Mouse (Mus musculus): ENCODE data around the gene Zfp94.
"Not testable (repeated sequence)": the region's sequence is repeated elsewhere in the genome, so short reads cannot be mapped to it uniquely, and the experiment has no call there.

The Zfp94 gene

GRCm38 (mm10) chr7:24315726-24316566, 520 bp downstream of the Zfp94 start:
- no peak for DNase-seq

DNA sequence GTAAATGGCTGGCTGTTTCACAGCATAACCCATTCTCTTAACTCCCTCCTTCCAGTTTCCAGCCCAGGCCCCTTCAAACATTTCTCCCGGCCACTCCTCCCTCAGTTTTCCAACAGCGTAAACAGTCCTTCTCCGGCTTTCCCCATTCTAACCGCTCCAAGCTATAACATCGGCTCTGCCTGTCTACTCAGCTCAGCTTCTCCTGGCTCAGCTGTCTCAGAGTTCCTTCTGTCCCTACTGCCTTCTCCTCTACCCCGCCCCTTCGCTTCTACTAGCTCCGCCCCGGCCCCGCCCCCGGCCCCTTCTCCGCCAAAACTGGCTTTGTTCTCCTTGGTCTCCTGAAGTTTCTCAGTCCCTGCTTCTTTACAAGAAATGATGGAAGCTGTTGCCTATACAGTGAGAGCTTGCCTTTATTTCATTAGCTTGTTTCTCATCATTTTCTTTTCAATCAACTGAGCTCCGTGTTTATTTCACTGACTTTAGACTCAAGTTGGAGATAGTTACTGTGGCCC, 15.6 kb downstream of the Zfp94 start, which contains the start of gene Zfp61:
Gene Zfp61, minus strand, starts transcription at position 462 of the 512 bp plus-strand sequence.
- DNase-seq, result peak; percentile 51

- no peak for DNase-seq
These were observed 16.5 kb downstream of the Zfp94 start for GRCm38 (mm10) chr7:24299823-24300481.

- peak; percentile 61 for DNase-seq
These were observed 17.3 kb downstream of the Zfp94 start for GRCm38 (mm10) chr7:24298973-24299708.

DNA sequence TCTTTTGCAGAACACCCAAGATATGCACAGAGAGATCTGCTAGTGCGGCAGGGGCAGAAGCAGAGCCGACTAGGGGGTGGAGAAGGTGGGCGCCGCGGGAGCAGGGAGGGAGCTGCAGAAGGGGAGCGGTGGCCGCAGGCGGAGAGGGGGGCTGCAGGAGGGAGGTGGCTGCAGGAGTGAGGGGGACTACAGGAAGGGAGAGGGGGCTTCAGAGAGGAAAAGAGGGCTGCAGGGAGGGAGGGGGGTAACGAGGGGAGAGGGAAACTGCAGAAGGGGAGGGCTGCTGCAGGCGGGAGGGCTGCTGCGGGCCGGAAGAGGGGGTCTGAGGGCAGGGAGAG, 17.9 kb downstream of the Zfp94 start:
- no peak for DNase-seq

- DNase-seq, result no peak
These were observed 18.9 kb downstream of the Zfp94 start for GRCm38 (mm10) chr7:24297361-24298095.

DNA sequence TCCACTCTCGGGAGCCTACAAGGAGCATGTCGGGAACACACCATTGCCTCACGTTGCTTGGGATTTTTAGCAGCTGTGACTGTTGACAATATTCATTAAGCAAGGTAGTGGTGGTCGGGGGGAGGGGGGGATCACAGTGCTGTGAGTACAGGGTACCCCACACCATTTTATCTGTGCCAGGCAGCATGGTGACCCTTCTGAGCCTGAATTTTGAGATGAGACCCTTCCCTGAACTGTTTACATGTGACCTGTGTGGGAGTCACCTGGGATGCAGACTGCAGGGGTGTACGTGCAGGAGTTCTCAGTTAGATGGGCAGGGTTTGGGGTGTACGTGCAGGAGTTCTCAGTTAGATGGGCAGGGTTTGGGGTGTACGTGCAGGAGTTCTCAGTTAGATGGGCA, 20.1 kb downstream of the Zfp94 start:
- DNase-seq, result no peak

DNA sequence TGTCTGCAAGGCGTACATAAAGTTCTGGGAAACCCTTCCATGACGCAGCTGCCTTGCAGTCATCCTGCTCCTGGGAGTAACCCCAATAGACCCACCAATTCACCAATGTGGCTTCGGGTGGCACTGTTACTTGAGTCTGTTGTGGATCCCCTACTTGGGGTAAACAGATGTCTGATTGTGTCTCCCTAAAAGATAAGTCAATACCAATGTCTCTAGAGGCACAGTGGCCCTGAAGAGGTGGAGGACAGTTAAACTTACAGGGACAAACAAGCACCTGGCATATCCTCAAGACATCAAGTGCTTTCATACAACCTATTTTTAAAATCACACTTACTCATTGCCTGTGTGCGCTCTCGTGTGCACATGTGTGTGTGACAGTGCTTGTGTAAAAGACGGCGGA, 21.1 kb downstream of the Zfp94 start:
- DNase-seq, result no peak

DNA sequence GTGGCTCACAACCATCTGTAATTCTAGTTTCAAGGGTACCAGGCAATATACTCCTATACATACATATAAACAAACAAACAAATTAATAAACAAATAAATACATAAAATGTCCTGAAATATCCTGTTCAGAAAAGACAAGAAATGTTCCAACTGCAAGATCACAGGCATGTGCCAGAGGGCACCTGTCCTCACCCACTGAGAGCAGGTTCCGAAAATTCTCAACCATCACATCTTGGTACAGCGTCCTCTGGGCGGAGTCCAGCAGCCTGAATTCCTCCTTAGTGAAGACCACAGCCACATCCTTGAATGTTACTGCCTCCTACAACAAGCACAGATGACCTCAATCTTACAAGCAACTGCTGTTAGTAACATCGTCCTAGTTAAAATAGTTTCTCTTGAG, 21.7 kb downstream of the Zfp94 start:
- no peak for DNase-seq

DNA sequence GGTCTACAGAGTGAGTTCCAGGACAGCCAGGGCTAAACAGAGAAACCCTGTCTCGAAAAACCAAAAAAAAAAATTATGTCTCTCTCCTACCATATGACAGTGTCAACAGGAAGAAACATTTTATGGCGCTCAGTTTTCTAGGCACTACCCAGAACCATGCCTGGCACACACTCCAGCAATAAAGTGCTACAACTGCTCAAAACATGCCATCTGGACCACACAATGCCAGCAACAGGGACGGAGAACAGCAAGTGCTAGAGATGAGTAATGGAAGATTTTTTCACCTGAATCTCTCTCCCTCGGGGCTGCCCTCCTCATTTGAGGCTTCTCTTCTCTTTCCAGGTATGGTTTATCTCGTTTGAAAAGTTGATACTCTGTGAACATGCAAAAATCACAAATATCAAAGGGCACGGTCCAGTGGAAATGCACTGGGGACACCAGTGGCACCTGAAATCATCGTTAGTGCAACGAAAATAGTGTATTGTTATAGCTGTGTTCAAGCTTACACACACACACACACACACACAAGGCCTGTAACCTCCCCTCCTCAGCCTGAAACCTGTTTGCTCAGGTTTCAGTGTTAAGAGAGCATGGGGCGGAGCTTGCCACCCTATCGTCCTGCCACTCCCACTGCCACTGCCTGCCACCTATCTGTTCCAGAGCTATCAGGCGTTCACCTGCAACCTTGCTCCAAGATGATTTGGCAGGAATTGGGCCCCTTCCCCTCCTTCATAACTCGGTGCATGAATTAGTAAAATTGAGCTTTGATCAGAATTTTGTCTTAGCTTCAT, 23.2 kb downstream of the Zfp94 start:
- no peak for DNase-seq

DNA sequence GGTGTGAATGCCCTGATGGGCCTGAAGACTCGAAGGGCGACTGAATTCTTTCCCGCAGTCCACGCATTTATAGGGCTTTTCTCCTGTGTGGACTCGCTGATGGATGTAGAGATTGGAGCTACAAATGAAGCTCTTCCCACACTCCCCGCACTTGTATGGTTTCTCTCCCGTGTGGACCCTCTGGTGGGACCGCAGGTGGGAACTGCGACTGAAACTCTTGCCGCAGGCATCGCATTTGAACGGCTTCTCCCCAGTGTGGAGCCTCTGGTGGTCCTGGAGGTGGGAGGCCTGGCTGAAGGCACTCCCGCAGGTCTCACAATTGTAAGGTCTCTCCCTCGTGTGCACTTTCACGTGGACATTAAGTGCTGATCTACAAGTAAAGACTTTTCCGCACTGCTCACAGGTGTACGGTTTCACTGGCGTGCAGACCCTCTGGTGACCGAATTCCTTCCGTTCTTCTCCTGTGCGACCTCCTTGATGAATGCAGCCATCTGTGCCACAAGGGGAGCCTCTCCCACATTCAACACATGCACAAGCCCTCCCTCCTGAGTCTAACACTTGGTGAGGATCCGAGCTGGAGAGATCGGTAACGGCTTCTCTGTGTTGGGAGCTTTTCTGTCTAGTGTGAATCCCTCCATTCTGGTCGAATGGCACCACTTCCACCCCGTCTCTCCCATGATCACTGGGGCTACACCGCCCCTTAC, 24.9 kb downstream of the Zfp94 start:
- no peak for DNase-seq

DNA sequence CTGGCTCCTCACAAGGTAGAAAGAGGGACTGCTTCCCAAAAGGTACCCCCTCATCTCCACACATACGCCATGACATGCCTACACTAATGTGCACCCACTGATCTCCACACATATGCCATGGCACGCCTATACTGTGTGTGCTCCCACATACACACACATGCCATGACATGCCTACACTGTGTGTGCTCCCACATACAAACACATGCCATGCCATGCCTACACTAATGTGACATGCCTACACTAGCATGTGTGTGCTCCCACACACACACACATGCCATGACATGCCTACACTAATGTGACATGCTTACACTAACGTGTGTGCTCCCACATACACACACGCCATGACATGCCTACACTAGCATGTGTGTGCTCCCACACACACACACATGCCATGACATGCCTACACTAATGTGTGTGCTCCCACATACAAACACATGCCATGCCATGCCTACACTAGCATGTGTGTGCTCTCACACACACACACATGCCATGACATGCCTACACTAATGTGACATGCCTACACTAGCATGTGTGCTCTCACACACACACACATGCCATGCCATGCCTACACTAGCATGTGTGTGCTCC, 26.3 kb downstream of the Zfp94 start:
- no peak for DNase-seq

GRCm38 (mm10) chr7:24288512-24288911, 28.0 kb downstream of the Zfp94 start:
- no peak for DNase-seq

- DNase-seq, result no peak
These were observed 28.8 kb downstream of the Zfp94 start for GRCm38 (mm10) chr7:24287670-24288069.

- no peak for DNase-seq
These were observed 29.6 kb downstream of the Zfp94 start for GRCm38 (mm10) chr7:24286916-24287315.

GRCm38 (mm10) chr7:24286090-24286489, 30.4 kb downstream of the Zfp94 start:
- DNase-seq, result no peak

DNA sequence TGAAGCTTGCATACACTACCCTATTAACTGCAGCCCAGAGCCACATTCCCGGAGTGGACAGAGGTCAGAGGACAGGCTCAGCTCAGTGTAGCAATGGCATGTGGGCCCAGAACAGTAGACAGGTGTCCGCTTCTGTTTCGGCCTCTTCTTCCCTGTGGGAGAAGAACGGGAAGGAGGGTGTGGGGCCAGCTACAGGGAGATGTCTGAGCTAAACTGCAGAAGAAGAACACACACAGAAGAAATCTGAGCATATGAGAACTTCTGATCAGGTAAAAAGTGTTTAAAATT, 35.7 kb downstream of the Zfp94 start:
- DNase-seq, result no peak

- DNase-seq, result no peak
These were observed 36.2 kb downstream of the Zfp94 start for GRCm38 (mm10) chr7:24280031-24280857.

DNA sequence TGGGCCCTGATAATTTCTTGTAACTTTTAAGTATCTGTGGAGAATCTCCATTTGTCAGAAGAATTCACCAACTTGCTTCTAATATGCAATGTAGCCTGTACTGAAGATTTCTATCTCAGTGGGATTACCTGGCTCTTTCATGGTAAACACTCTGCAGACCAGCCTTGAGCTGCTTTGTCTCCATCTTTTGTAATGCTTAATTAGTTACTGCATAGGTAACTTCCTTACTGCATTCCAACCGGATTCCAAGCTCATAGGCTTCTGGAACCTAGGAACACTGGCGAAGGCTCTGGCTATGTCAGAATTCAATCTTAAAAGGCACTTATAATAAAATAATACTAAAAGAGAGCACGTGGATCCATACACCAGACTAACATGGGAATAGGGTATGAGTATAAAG, 37.7 kb downstream of the Zfp94 start:
- DNase-seq, result not testable (repeated sequence)

DNA sequence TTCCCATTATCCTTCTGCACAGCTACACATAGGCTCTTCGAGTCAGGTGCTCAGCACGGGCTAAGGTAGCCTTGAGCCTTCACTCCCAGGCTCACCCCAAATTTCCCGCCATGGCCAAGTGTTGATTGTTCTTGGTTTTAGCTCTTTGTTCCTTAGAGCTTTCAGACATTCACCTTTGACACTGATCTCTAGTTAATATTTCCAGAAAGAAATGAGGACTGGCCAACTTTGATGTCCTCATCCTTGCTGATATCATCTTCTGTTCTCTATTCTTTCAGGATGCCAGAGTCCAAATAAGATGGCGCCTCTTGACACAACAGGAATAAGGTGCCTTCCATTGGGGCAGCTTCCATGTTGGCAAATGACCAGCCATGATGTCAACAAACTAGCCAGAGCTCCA, 42.0 kb downstream of the Zfp94 start:
- DNase-seq, result no peak
